ENCODE assay signal across 1 mouse cellular context in the genomic region with DNA sequence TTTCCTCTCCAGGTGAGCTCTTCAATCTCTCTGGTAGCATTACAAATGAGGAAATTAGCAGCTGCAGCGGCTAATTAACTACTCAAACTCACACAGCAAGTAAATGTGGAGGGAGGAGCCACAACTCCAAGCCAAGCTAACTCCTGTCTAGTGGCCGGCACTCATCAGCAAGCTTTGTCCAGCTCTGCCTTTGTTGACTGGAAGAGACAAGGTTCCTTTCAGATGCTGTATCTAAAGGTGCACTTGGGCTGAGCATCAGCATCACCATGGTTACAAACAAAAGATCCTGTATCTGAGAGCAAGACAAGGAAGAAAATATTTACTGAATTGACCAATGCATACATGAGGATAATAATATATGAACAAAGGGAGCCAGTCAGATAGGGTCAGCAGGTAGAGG.
TF ChIP-seq lines count a peak whose summit lies in the region.

No protein-coding gene starts in this region.

TF ChIP-seq in MEL, 35 proteins besides CTCF, POLR2A, EP300 and RAD21:
- TF ChIP-seq MXI1 (IDR thresholded peaks at IDR 0.05; ENCODE audit: low read depth, low read length): no peak
- no peak for TF ChIP-seq KAT2A (conservative IDR thresholded peaks at IDR 0.05; ENCODE audit: low read depth, low read length)
- no peak for TF ChIP-seq ZC3H11A (IDR thresholded peaks at IDR 0.05; ENCODE audit: low read depth, low read length)
- no peak for TF ChIP-seq ZMIZ1 (IDR thresholded peaks at IDR 0.05; ENCODE audit: low read depth, low read length)
- no peak for TF ChIP-seq GATA1 (IDR thresholded peaks at IDR 0.05; ENCODE audit: low read depth, low read length)
- no peak for TF ChIP-seq MAX (IDR thresholded peaks at IDR 0.05; ENCODE audit: low read length)
- no peak for TF ChIP-seq POLR2AphosphoS2 (IDR thresholded peaks at IDR 0.05; ENCODE audit: low read length)
- TF ChIP-seq MYC (IDR thresholded peaks at IDR 0.05; ENCODE audit: low read depth, low read length): no peak
- no peak for TF ChIP-seq ZKSCAN1 (IDR thresholded peaks at IDR 0.05; ENCODE audit: low read depth, low read length)
- TF ChIP-seq TAL1 (IDR thresholded peaks at IDR 0.05; ENCODE audit: low read length): no peak
- TF ChIP-seq POLR2AphosphoS5 (IDR thresholded peaks at IDR 0.05; ENCODE audit: borderline replicate concordance, low read depth, low read length): no peak
- no peak for TF ChIP-seq ELF1 (IDR thresholded peaks at IDR 0.05; ENCODE audit: low read depth, low read length)
- TF ChIP-seq RCOR1 (IDR thresholded peaks at IDR 0.05; ENCODE audit: low read depth, low read length): no peak
